Mouse (Mus musculus): ENCODE data around the gene Rbfox1. TPM values are rescaled to one million over a fixed set of nuclear protein-coding genes. Genes with fewer than 3 reads are reported as not detected.
A peak's percentile ranks its signal among the peaks of the same experiment; 100 is the strongest.

Rbfox1 gene
- polyA plus RNA-seq, 1 experiment from 2014 or later: 2.3 TPM

DNA sequence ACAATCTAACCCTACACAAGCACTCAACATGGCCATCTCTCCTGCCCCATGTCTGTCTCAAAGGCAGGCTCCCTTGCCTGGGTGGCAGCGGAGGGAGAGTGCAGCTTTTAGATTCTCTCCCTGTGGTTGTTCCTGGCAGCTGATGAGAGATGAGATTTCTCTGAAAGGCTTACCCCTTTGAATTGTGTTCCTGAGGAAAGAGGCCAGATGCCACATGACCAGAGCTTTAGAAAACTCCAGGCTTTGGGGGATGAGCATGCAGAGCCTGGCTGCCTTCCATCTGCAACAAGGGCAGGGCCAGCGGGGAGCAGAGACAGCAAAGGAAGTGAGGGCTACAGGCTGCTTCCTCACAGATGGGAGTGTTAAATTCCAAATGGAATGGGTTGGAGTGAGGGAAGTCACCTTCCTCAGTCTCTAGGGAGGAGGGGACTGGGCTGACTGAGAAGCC is 26.7 kb downstream of the Rbfox1 start:
- WGBS: 43% methylated on average over 2 of the region's 2 CpGs

DNA sequence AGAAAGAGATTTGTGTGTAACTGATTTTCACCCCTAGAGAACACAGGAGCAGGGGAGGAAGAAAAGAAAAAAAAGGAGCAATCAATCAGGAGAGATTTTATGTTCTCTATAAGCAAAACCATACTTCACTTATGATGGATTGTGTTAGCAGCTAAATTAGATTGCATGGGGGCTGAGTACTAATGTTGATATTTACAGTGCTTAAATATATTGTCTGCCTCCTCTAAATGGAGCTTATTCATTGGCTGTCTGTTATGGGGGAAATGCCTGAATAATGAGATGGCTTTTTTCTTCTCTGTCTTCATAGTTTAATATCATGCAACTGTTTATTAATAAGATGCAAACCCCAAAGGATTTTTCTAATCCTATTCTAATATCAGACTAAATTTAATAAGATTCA is 32.8 kb downstream of the Rbfox1 start:
- Histone ChIP-seq H3K36me3 (ENCODE audit: control insufficient read depth, insufficient read depth) (no peaks in the 10 kb centered on the region), H3K4me3 (ENCODE audit: low read depth, low read length) (no peak overlapping the region), H3K4me2 (replicated peaks; ENCODE audit: low read depth) (no peak overlapping the region), H3K27ac (ENCODE audit: low read depth, low read length) (no peak overlapping the region), H3K9me3 (ENCODE audit: control insufficient read depth) (no peaks in the 10 kb centered on the region), H3K27me3 (replicated peaks; ENCODE audit: control insufficient read depth, insufficient read depth, low read length) (no peaks in the 10 kb centered on the region), H3K9ac (ENCODE audit: low read depth, low read length) (no peak overlapping the region), H3K4me1 (replicated peaks; ENCODE audit: control insufficient read depth, insufficient read depth, low read length) (no peaks in the 10 kb centered on the region)
- no peak for ATAC-seq
- no peak for TF ChIP-seq CTCF (IDR thresholded peaks at IDR 0.05; ENCODE audit: low read depth)

More for the DNA sequence above, 26.7 kb downstream of the Rbfox1 start:
- H3K4me2 ChIP-seq (replicated peaks; ENCODE audit: low read depth): no peak overlapping the region
- no peaks in the 10 kb centered on the region for H3K27me3 ChIP-seq (replicated peaks; ENCODE audit: control insufficient read depth, insufficient read depth, low read length)
- no peaks in the 10 kb centered on the region for H3K36me3 ChIP-seq (ENCODE audit: control insufficient read depth, insufficient read depth)
- no peak for ATAC-seq
- H3K4me1 ChIP-seq (replicated peaks; ENCODE audit: control insufficient read depth, insufficient read depth, low read length): no peaks in the 10 kb centered on the region
- H3K4me3 ChIP-seq (ENCODE audit: low read depth, low read length): no peak overlapping the region
- no peak overlapping the region for H3K27ac ChIP-seq (ENCODE audit: low read depth, low read length)
- no peaks in the 10 kb centered on the region for H3K9me3 ChIP-seq (ENCODE audit: control insufficient read depth)
- H3K9ac ChIP-seq (ENCODE audit: low read depth, low read length): no peak overlapping the region
- no peak for TF ChIP-seq CTCF (IDR thresholded peaks at IDR 0.05; ENCODE audit: low read depth)

DNA sequence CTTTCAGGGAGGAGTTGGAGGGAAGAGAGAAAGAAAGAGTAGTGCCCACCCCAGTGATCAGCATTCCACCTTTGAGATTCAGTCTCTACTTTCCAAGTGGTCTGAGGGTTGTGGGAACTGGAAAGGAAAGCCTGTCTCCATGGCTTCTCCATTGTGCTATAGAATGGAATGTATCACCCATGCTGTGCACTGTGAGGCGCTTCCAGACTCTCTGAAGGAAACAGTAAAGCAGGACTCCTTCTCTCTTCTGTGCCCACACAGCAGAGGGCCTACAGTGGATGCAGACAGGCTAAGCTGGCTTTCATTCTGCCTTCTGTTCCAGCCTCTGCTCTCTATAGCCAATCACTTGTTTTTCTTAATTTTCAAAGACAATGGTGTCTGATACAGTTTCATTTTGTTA is 41.8 kb downstream of the Rbfox1 start:
- H3K9ac ChIP-seq (ENCODE audit: low read depth, low read length): no peak overlapping the region
- no peak overlapping the region for H3K4me2 ChIP-seq (replicated peaks; ENCODE audit: low read depth)
- ATAC-seq: no peak
- no peak for TF ChIP-seq CTCF (IDR thresholded peaks at IDR 0.05; ENCODE audit: low read depth)
- no peak overlapping the region for H3K4me3 ChIP-seq (ENCODE audit: low read depth, low read length)
- H3K9me3 ChIP-seq (ENCODE audit: control insufficient read depth): no peaks in the 10 kb centered on the region
- H3K4me1 ChIP-seq (replicated peaks; ENCODE audit: control insufficient read depth, insufficient read depth, low read length): no peaks in the 10 kb centered on the region
- no peaks in the 10 kb centered on the region for H3K36me3 ChIP-seq (ENCODE audit: control insufficient read depth, insufficient read depth)
- 63% methylated on average over 1 of the region's 1 CpGs for WGBS
- H3K27me3 ChIP-seq (replicated peaks; ENCODE audit: control insufficient read depth, insufficient read depth, low read length): no peaks in the 10 kb centered on the region
- no peak overlapping the region for H3K27ac ChIP-seq (ENCODE audit: low read depth, low read length)

DNA sequence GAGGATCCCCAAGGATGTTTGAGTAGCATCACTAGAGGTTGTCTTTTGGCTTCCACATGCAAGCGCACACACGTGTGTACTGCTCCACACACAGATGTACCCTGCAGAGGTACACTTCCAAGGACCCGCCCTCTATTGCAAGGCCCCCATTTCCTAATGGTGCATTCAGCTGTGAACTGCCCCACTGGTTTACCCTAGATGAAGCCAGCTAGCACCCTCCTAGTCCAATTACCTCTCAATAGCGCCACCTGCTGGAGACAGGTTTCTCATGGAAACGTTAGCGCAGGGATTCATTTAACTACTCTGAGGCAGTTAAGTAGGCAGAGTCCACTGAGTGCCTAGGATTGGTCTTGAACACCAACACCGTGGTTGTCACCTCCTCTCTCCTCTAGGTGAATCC is 46.5 kb downstream of the Rbfox1 start:
- Histone ChIP-seq H3K9ac (ENCODE audit: low read depth, low read length) (no peak overlapping the region), H3K4me2 (replicated peaks; ENCODE audit: low read depth) (no peak overlapping the region), H3K27me3 (replicated peaks; ENCODE audit: control insufficient read depth, insufficient read depth, low read length) (no peaks in the 10 kb centered on the region), H3K27ac (ENCODE audit: low read depth, low read length) (no peak overlapping the region), H3K9me3 (ENCODE audit: control insufficient read depth) (no peaks in the 10 kb centered on the region), H3K4me1 (replicated peaks; ENCODE audit: control insufficient read depth, insufficient read depth, low read length) (no peaks in the 10 kb centered on the region), H3K4me3 (ENCODE audit: low read depth, low read length) (no peak overlapping the region), H3K36me3 (ENCODE audit: control insufficient read depth, insufficient read depth) (no peaks in the 10 kb centered on the region)
- ATAC-seq: no peak
- TF ChIP-seq CTCF (IDR thresholded peaks at IDR 0.05; ENCODE audit: low read depth): peak; percentile 73
- 29% methylated on average over 7 of the region's 7 CpGs for WGBS

DNA sequence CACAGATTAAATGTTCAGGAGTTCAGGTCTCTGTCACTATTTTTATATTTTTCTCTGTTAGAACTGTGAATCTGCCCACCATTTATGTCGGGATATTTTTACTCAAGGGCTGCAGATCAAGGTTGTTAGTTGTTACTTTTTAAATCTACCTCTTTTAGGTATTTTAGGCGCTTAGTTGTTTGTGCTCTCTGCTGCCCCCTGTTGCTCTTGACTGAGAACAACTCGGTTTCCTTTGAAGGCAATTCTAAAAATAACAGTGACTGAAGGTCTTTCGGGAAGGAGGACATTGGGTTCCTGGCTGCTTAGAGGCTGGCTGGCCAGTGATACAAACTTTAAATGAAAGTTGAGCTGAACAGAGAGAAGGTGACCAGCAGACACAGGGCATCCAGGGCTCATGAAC is 54.9 kb downstream of the Rbfox1 start:
- 52% methylated on average over 4 of the region's 4 CpGs for WGBS
- ATAC-seq: no peak

DNA sequence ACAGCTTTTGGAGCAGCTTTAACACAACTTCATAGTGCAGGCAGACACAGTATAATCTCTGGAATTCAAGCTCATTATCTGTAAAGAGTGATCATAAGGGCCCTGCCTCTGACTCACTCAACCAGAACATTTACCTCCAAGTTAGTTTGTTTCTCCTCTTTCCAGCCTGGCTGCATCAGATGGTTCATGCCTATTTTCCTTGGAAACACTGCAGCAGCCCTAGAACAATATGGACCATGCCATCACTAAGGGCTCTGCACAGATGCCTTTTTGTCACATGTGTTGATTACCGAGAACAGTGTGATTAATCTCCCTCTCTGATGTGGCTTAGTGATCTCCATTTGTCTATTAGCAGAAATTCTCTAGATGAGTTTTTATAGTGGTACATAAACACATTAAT is 60.5 kb downstream of the Rbfox1 start:
- H3K9ac ChIP-seq (ENCODE audit: low read depth, low read length): no peak overlapping the region
- no peak for TF ChIP-seq CTCF (IDR thresholded peaks at IDR 0.05; ENCODE audit: low read depth)
- H3K27me3 ChIP-seq (replicated peaks; ENCODE audit: control insufficient read depth, insufficient read depth, low read length): no peaks in the 10 kb centered on the region
- WGBS: 74% methylated on average over 1 of the region's 1 CpGs
- H3K4me1 ChIP-seq (replicated peaks; ENCODE audit: control insufficient read depth, insufficient read depth, low read length): no peaks in the 10 kb centered on the region
- H3K4me3 ChIP-seq (ENCODE audit: low read depth, low read length): no peak overlapping the region
- no peaks in the 10 kb centered on the region for H3K36me3 ChIP-seq (ENCODE audit: control insufficient read depth, insufficient read depth)
- no peak for ATAC-seq
- H3K27ac ChIP-seq (ENCODE audit: low read depth, low read length): no peak overlapping the region
- no peak overlapping the region for H3K4me2 ChIP-seq (replicated peaks; ENCODE audit: low read depth)
- no peaks in the 10 kb centered on the region for H3K9me3 ChIP-seq (ENCODE audit: control insufficient read depth)

More for the DNA sequence above, 54.9 kb downstream of the Rbfox1 start:
- Histone ChIP-seq H3K9ac (ENCODE audit: low read depth, low read length) (no peak overlapping the region), H3K27ac (ENCODE audit: low read depth, low read length) (no peak overlapping the region), H3K4me1 (replicated peaks; ENCODE audit: control insufficient read depth, insufficient read depth, low read length) (no peaks in the 10 kb centered on the region), H3K4me3 (ENCODE audit: low read depth, low read length) (no peak overlapping the region), H3K36me3 (ENCODE audit: control insufficient read depth, insufficient read depth) (no peaks in the 10 kb centered on the region), H3K27me3 (replicated peaks; ENCODE audit: control insufficient read depth, insufficient read depth, low read length) (no peaks in the 10 kb centered on the region), H3K4me2 (replicated peaks; ENCODE audit: low read depth) (no peak overlapping the region), H3K9me3 (ENCODE audit: control insufficient read depth) (no peaks in the 10 kb centered on the region)
- peak; percentile 19; the same call in 1 of the 2 replicates for TF ChIP-seq CTCF (IDR thresholded peaks at IDR 0.05; ENCODE audit: low read depth)

DNA sequence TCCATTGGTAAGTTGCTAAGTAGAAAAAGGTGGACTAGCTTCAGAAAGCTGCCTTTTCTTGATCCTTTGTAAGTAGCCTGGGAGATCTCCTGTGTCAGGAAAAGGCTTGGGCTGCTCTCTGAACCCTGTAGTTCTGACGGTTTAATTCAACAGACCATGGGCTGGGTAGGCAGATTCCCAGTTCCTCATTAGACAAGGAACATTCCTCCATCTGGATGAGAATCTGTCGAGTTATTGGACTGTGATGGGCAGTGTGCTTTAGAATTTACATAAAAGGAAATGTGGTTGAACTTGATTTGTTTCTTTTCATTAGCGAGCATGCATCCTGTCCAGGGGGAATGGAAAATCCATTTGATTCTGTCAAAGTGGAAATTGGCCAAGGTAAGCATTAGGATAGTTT is 68.0 kb downstream of the Rbfox1 start:
- ATAC-seq: no peak
- H3K9ac ChIP-seq (ENCODE audit: low read depth, low read length): no peak overlapping the region

More for the DNA sequence above, 68.0 kb downstream of the Rbfox1 start:
- Histone ChIP-seq H3K4me3 (ENCODE audit: low read depth, low read length) (no peak overlapping the region), H3K36me3 (ENCODE audit: control insufficient read depth, insufficient read depth) (no peaks in the 10 kb centered on the region), H3K4me2 (replicated peaks; ENCODE audit: low read depth) (no peak overlapping the region), H3K27ac (ENCODE audit: low read depth, low read length) (no peak overlapping the region), H3K4me1 (replicated peaks; ENCODE audit: control insufficient read depth, insufficient read depth, low read length) (no peaks in the 10 kb centered on the region), H3K27me3 (replicated peaks; ENCODE audit: control insufficient read depth, insufficient read depth, low read length) (no peaks in the 10 kb centered on the region), H3K9me3 (ENCODE audit: control insufficient read depth) (no peaks in the 10 kb centered on the region)
- no peak for TF ChIP-seq CTCF (IDR thresholded peaks at IDR 0.05; ENCODE audit: low read depth)
- WGBS: 66% methylated on average over 3 of the region's 3 CpGs
